Comparison of ENCODE assay signal across 8 mouse cellular contexts in the genomic region with DNA sequence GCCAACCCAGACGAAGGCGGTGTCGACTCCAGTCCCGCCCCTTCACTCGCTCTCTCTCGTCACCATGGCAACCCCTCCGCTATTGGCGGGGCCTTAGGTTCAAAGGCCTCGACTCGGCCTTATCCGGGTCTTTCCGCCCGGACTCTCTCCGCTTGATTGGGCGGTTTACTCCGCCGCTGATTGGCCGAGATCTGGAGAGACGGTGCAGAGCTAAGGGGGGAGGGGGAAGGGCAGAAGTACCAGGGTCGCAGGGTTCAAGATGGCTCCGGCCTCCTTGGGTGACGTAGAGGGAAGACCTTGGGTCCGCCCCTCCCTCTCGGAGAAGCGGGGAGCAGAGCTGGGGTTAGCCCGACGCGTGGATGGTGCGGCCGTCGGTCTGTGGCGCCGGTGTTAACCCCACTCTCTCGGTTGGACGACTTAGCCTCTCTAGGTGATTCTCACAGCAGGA. TPM values are rescaled to one million over a fixed set of nuclear protein-coding genes. Genes with fewer than 3 reads are reported as not detected.
DNase-seq lines count a peak whose midpoint lies in the region; ATAC-seq lines count a peak whose summit lies in the region.

A gene (plus strand): TSS at position 202 of the 448 bp plus-strand sequence.

- peak; percentile 99 for DNase-seq in adrenal gland, adult (ENCODE audit: inconsistent age in 2 of 2, low spot score in 1 of 2)
- peak; percentile 100 for DNase-seq in embryo, embryonic 10.5 days (ENCODE audit: low spot score)
- peak; percentile 99 for DNase-seq in gastrocnemius, postnatal 25 days
- DNase-seq in left cerebral cortex, adult 9 months (ENCODE audit: low spot score in 2 of 2), result peak; percentile 98
- DNase-seq in right cerebral cortex, adult 2 months (ENCODE audit: low spot score in 2 of 2), result peak; percentile 95 to 97
- DNase-seq in urinary bladder, postnatal 14 days (ENCODE audit: low spot score), result peak; percentile 99

- no peaks in the 10 kb centered on the region for H3K27me3 ChIP-seq in megakaryocyte, embryonic 14.5 days (replicated peaks)

- H3K9me3 ChIP-seq in megakaryocyte, embryonic 14.5 days, result no peaks in the 10 kb centered on the region

- ATAC-seq in inflammation-experienced regulatory T-cells, adult 6 months, result peak; percentile 71

- H3K36me3 ChIP-seq in megakaryocyte, embryonic 14.5 days (replicated peaks; ENCODE audit: low read length), result peaks cover 49% of the 10 kb centered on the region

- H3K4me1 ChIP-seq in megakaryocyte, embryonic 14.5 days, result peaks cover 72% of the 10 kb centered on the region

- H3K4me3 ChIP-seq in megakaryocyte, embryonic 14.5 days (replicated peaks), result peak within 1 kb of the TSS; percentile 99

RNA-seq across cellular contexts. Expression of the gene that starts here (rescaled TPM):
- 10 to 100 TPM; 53.6 to 56.9 TPM for total RNA-seq in gastrocnemius, postnatal 25 days (2021)
- polyA plus RNA-seq in inflammation-experienced regulatory T-cells, adult 6 months (2017; shearing (Covaris generic)), result 10 to 100 TPM; 14.5 to 20.8 (median 19.4) TPM
- 165 and 309 TPM in 2 replicates for polyA plus RNA-seq in megakaryocyte, embryonic 14.5 days (2012; ENCODE audit: insufficient read depth, low replicate concordance)

Comparison
In these comparisons a context has a peak if more than half of its experiments do, and no peak if none do; other contexts are left out.
1. Peak in every context shown above with its lines: DNase-seq, ATAC-seq and H3K4me3 ChIP-seq.